Mouse (Mus musculus) limb, embryonic 14.5 days (tissue): ENCODE measurements around the gene Acsbg2. TPM values are rescaled to one million over a fixed set of nuclear protein-coding genes. Genes with fewer than 3 reads are reported as not detected.

ENCODE experiments used
- ATAC-seq: fragments of 200-750 bp; cut with Nextera tagmentation; 2 replicates; pipeline ENCODE4 v1.8.0; 2017; ENCODE audit warnings: low read depth, moderate number of reproducible peaks, moderate TSS enrichment; ENCODE audit not compliant: low FRiP score
- DNase-seq: peaks from one replicate; pipeline ENCODE4 v3.0.0-alpha.2; 2015; ENCODE audit warnings: low spot score
- H3K27ac ChIP-seq: fragments of 300-500 bp; sonication (generic); replicated peaks from 2 replicates; pipeline ENCODE4 v1.5.1; 2014; ENCODE audit warnings: low read depth, mild to moderate bottlenecking, low read length, moderate library complexity, mixed read lengths
- H3K27me3 ChIP-seq: fragments of 300-500 bp; sonication (generic); 2 replicates; pipeline ENCODE4 v1.6.1; 2014; ENCODE audit warnings: low read length, mixed read lengths; ENCODE audit not compliant: control insufficient read depth, insufficient read depth
- H3K36me3 ChIP-seq: fragments of 300-500 bp; sonication (generic); 2 replicates; pipeline ENCODE4 v1.6.1; 2014; ENCODE audit warnings: mild to moderate bottlenecking, low read length, moderate library complexity, mixed read lengths; ENCODE audit not compliant: control insufficient read depth, insufficient read depth
- H3K4me1 ChIP-seq: fragments of 300-500 bp; sonication (generic); 2 replicates; pipeline ENCODE4 v1.6.1; 2014; ENCODE audit warnings: antibody characterized with exemption, low read length, mixed read lengths; ENCODE audit not compliant: control insufficient read depth, insufficient read depth
- H3K4me2 ChIP-seq: fragments of 300-500 bp; sonication (generic); replicated peaks from 2 replicates; pipeline ENCODE4 v1.6.1; 2014; ENCODE audit warnings: low read depth, mild to moderate bottlenecking, low read length, moderate library complexity; ENCODE audit not compliant: severe bottlenecking
- H3K4me3 ChIP-seq: fragments of 300-500 bp; sonication (generic); replicated peaks from 2 replicates; pipeline ENCODE4 v1.5.1; 2014; ENCODE audit warnings: low read length
- H3K9ac ChIP-seq: fragments of 300-500 bp; sonication (generic); 2 replicates; pipeline ENCODE4 v1.6.1; 2014; ENCODE audit warnings: mild to moderate bottlenecking, low read depth, low read length, moderate library complexity; ENCODE audit not compliant: severe bottlenecking
- H3K9me3 ChIP-seq: fragments of 300-500 bp; sonication (generic); 2 replicates; pipeline ENCODE4 v1.6.1; 2016; ENCODE audit warnings: low read length; ENCODE audit not compliant: control insufficient read depth
- POLR2A ChIP-seq: fragments of 200-500 bp; IDR thresholded peaks from 2 replicates; pipeline ENCODE4 v1.8.0; 2012; ENCODE audit warnings: inconsistent platforms, mild to moderate bottlenecking, moderate library complexity, borderline replicate concordance; ENCODE audit not compliant: insufficient read depth, insufficient read length; ENCODE audit errors: extremely low read depth
- WGBS: fragments of 180-500 bp; shearing (Covaris S2); extraction: QIAGEN DNeasy Blood & Tissue Kit; methylation state at CpG from one replicate; pipeline ENCODE4 v1.1.7; 2014; 5-methylcytosine and 5-hydroxymethylcytosine counted together
- polyA plus RNA-seq, 2 experiments: library from polyadenylated mRNA; depleted of rRNA in 1 of 2; stranded (reverse) in 1 of 2; unstranded in 1 of 2; fragments of >200 nt; fragmentation: Nextera tagmentation in 1 of 2; extraction: Ambion mirVana in 1 of 2; gene quantifications; 2 replicates each; pipeline versions ENCODE4 v1.2.1 to v1.2.3; 2012 to 2014

The Acsbg2 gene
- polyA plus RNA-seq, 2 experiments = not detected

DNA sequence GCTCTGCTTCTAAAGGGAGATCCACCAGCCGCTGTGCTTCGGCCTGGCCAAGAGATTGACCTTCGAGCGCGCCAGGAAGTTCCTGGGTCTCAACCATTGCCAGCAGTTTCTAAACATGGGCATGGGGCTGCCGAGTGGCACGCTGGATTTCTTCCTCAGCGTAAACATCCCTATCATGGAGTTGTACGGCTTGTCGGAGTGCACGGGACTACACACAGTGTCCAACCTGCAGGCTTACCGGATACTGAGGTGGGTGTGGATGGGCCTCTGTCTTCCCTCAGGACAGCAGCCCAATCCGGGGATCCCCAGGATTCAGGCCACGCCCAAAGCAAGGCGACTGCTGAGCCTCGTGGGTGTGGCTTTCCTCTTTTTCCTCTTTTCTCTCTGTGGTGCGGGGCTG is 9.4 kb upstream of the Acsbg2 start:
- Histone ChIP-seq H3K4me2 (0 out of 2 replicates have a peak overlapping the region, but pooled peaks have one; percentile 3), H3K36me3 (no peaks in the 10 kb centered on the region), H3K9me3 (0 out of 2 replicates have a peak, but pooled peaks cover 6% of the 10 kb centered on the region), H3K9ac (no peak overlapping the region), H3K27ac (no peak overlapping the region), H3K4me1 (no peaks in the 10 kb centered on the region), H3K4me3 (no peak overlapping the region), H3K27me3 (no peaks in the 10 kb centered on the region)
- no peak for ATAC-seq
- TF ChIP-seq POLR2A = no peak
- no peak for DNase-seq
- 55% methylated on average over 17 of the region's 17 CpGs for WGBS

DNA sequence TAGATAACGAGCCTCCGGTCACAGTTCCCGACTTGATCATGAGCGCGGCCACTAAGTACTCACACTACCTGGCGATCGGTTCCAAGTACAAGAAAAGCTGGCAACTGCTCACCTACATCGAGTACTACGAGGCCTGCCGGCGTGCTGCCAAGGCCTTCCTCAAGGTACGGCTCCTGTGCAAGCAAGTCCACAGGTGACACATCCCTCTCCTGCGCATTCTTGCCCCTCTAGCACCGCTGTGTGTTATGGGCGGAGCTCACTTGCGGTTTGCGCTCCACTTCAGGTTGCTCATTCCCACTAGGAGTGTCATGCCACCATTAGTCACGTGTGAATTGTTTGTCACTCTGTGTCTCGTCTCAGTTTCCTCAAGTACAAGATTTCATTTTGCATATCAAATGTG is 3.2 kb upstream of the Acsbg2 start:
- no peak for TF ChIP-seq POLR2A

DNA sequence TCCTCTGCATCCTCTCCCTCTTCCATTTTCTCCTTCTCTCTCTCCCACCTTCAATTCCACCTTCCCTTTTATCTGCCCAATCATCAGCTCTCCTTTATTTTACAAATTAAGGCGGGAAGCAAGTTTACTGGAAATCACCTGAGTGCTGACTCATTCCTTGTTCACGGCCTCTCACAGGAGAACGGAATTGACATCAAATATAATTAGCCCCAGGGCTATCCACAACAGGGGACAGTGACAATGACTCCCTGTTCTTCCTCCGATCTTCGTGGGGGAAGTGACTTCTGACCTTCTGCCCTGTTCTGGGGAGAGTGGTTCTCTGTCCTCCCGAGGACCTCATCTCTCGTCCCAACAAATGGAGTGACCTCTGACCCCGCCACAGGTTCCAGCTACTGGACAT is 2.7 kb upstream of the Acsbg2 start:
- no peak for DNase-seq
- TF ChIP-seq POLR2A = no peak
- ATAC-seq = no peak

More for the DNA sequence above, 3.2 kb upstream of the Acsbg2 start:
- no peak overlapping the region for H3K9ac ChIP-seq
- no peaks in the 10 kb centered on the region for H3K9me3 ChIP-seq
- no peaks in the 10 kb centered on the region for H3K4me1 ChIP-seq
- no peak for DNase-seq
- H3K36me3 ChIP-seq = no peaks in the 10 kb centered on the region
- H3K27me3 ChIP-seq = no peaks in the 10 kb centered on the region
- H3K4me2 ChIP-seq = no peak overlapping the region
- 85% methylated on average over 19 of the region's 19 CpGs for WGBS
- H3K27ac ChIP-seq = no peak overlapping the region
- no peak for ATAC-seq
- H3K4me3 ChIP-seq = no peak overlapping the region

DNA sequence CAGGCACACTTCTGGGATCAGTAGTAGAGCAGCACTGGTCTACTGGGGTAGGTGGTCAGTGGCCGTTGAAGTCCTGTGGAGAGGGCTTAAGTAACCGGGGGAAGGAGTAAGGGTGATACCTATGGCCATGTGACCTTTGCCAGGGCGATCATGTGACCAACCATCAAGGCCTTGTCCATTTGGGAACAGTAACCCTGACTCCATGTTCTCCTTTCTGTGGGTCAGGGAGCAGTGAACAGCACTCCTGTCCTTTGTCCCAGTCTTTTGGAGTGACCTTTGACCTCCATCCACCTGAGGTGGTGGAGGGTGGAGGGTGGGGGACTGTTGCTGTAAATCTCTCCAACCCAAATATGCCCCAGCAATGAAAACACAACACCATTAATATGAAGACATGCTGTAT is 2.2 kb upstream of the Acsbg2 start:
- ATAC-seq = no peak
- Histone ChIP-seq H3K4me2 (no peak overlapping the region), H3K27ac (no peak overlapping the region), H3K4me1 (no peaks in the 10 kb centered on the region), H3K36me3 (no peaks in the 10 kb centered on the region), H3K27me3 (no peaks in the 10 kb centered on the region), H3K9me3 (no peaks in the 10 kb centered on the region), H3K9ac (no peak overlapping the region), H3K4me3 (no peak overlapping the region)
- no peak for DNase-seq
- WGBS = 81% methylated on average over 3 of the region's 3 CpGs
- TF ChIP-seq POLR2A = no peak

More for the DNA sequence above, 2.7 kb upstream of the Acsbg2 start:
- WGBS = 58% methylated on average over 8 of the region's 8 CpGs
- Histone ChIP-seq H3K4me1 (no peaks in the 10 kb centered on the region), H3K36me3 (no peaks in the 10 kb centered on the region), H3K4me2 (no peak overlapping the region), H3K4me3 (no peak overlapping the region), H3K27ac (no peak overlapping the region), H3K27me3 (no peaks in the 10 kb centered on the region), H3K9me3 (no peaks in the 10 kb centered on the region), H3K9ac (no peak overlapping the region)

DNA sequence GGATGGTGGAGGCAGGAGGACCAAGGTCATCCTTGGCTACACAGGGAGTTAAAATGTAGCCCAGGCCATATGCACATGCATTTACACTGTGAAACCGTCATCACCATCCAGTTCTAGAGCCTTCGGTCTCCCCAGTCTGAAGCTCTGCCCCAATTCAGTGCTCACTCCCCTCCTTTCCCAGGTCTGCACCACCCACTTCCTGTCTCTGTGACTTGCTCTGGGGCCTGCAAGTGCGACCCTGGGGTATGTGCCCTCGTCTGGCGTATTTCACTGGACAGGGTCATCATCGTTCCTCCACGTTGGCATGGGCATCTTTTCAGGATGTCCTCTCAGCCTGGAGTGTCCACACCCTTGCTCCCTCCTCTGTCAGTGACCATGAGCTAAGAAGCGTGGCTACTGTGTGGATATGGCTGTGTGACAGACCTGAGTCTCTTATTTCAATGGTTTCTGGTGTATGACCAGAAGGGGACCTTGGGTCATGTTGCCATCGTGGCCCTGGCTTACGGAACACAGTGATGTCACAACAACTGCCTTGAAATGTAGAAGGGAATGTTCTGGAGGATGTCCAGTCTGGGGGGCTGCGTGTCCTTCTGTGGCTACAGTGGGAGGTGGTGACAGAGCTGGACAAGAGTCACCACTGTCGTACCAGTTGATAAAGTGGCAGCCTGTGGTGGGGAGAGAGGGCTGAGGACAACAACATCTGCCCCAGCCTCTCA is 847 bp upstream of the Acsbg2 start, which contains the start of gene 1700061G19Rik:
Gene 1700061G19Rik, plus strand, starts transcription at position 542 of the 716 bp plus-strand sequence.
- 80% methylated on average over 12 of the region's 12 CpGs for WGBS
- Histone ChIP-seq H3K4me3 (no peak within 1 kb of the TSS), H3K27ac (no peak within 1 kb of the TSS), H3K4me2 (no peak within 1 kb of the TSS), H3K4me1 (no peaks in the 10 kb centered on the region), H3K36me3 (no peaks in the 10 kb centered on the region), H3K9ac (no peak within 1 kb of the TSS), H3K27me3 (no peaks in the 10 kb centered on the region), H3K9me3 (no peaks in the 10 kb centered on the region)
- ATAC-seq (no peak), DNase-seq (no peak)
- no peak for TF ChIP-seq POLR2A

DNA sequence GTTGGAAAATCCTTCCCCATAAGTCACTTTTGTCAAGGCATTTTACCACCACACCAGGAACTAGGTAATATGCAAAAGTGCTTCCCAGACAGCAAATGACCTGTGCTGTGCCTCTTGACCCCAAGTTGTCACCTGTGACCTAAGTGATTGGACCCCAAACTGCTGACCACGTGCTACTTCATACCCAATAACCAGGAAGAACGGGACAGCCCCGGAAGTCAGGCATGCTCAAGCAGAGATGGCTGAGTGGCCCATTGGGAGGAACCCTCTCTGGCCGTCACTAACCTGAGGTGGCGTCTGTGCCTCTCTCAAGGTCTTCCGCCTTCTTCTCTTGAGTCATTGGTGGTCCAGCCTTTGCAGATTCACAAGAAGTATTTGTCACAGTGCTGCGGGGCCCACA is 1.7 kb downstream of the Acsbg2 start:
- 74% methylated on average over 7 of the region's 7 CpGs for WGBS
- no peak for ATAC-seq

More for the DNA sequence above, 1.7 kb downstream of the Acsbg2 start:
- H3K4me1 ChIP-seq = no peaks in the 10 kb centered on the region
- no peaks in the 10 kb centered on the region for H3K36me3 ChIP-seq
- TF ChIP-seq POLR2A = no peak
- no peak overlapping the region for H3K4me2 ChIP-seq
- H3K27me3 ChIP-seq = no peaks in the 10 kb centered on the region
- DNase-seq = no peak
- no peak overlapping the region for H3K9ac ChIP-seq
- H3K4me3 ChIP-seq = no peak overlapping the region
- no peak overlapping the region for H3K27ac ChIP-seq
- H3K9me3 ChIP-seq = no peaks in the 10 kb centered on the region
